Mouse (Mus musculus) layer of hippocampus, adult 9-11 months (tissue): ENCODE results near the gene Mrpl38.
"Not testable (repeated sequence)": the region's sequence is repeated elsewhere in the genome, so short reads cannot be mapped to it uniquely, and the experiment has no call there.

Experiments
- DNase-seq: peaks from one replicate; pipeline ENCODE4 v3.0.0; 2022

Gene Mrpl38

GRCm38 (mm10) chr11:116143468-116143867 lies 4.8 kb upstream of the Mrpl38 start:
- DNase-seq: no peak

GRCm38 (mm10) chr11:116142211-116142991 lies 3.7 kb upstream of the Mrpl38 start:
- no peak for DNase-seq

- DNase-seq: no peak
Measured at GRCm38 (mm10) chr11:116138096-116138467, 586 bp downstream of the Mrpl38 start.

GRCm38 (mm10) chr11:116134171-116134570 lies 4.5 kb downstream of the Mrpl38 start:
- DNase-seq: no peak

- no peak for DNase-seq
Measured at GRCm38 (mm10) chr11:116133497-116133896, 5.2 kb downstream of the Mrpl38 start.

- DNase-seq: no peak
Measured at GRCm38 (mm10) chr11:116132366-116133333, 6.0 kb downstream of the Mrpl38 start.

GRCm38 (mm10) chr11:116131349-116132170 lies 7.1 kb downstream of the Mrpl38 start:
- no peak for DNase-seq

- peak; percentile 90 for DNase-seq
Measured at GRCm38 (mm10) chr11:116130488-116131205, 8.0 kb downstream of the Mrpl38 start, which contains the start of gene Trim65. Gene Trim65, minus strand, starts transcription at chr11:116131128.

GRCm38 (mm10) chr11:116129993-116130487 lies 8.6 kb downstream of the Mrpl38 start:
- DNase-seq: no peak

- no peak for DNase-seq
Measured at GRCm38 (mm10) chr11:116129091-116129790, 9.4 kb downstream of the Mrpl38 start.

GRCm38 (mm10) chr11:116127986-116128385 lies 10.7 kb downstream of the Mrpl38 start:
- no peak for DNase-seq

- no peak for DNase-seq
Measured at GRCm38 (mm10) chr11:116127156-116127980, 11.3 kb downstream of the Mrpl38 start, which contains the start of gene Trim47. Gene Trim47, minus strand, starts transcription at chr11:116127210.

GRCm38 (mm10) chr11:116126261-116126660 lies 12.4 kb downstream of the Mrpl38 start:
- no peak for DNase-seq

GRCm38 (mm10) chr11:116121731-116122245 lies 16.9 kb downstream of the Mrpl38 start:
- DNase-seq: not testable (repeated sequence)

- DNase-seq: no peak
Measured at GRCm38 (mm10) chr11:116117819-116118218, 20.8 kb downstream of the Mrpl38 start.

- DNase-seq: no peak
Measured at GRCm38 (mm10) chr11:116117241-116117640, 21.4 kb downstream of the Mrpl38 start.

- DNase-seq: no peak
Measured at GRCm38 (mm10) chr11:116111611-116112203, 27.0 kb downstream of the Mrpl38 start.

GRCm38 (mm10) chr11:116111067-116111466 lies 27.6 kb downstream of the Mrpl38 start:
- no peak for DNase-seq

- no peak for DNase-seq
Measured at GRCm38 (mm10) chr11:116110540-116110939, 28.1 kb downstream of the Mrpl38 start.
